Mouse (Mus musculus): ENCODE measurements around the gene Hnrnpa2b1. TPM values are rescaled to one million over a fixed set of nuclear protein-coding genes. Genes with fewer than 3 reads are reported as not detected.

Gene Hnrnpa2b1
- polyA plus RNA-seq, 1 experiment from 2014 or later: 2,378 TPM

GRCm38 (mm10) chr6:51437665-51438064 lies 32.0 kb downstream of the Hnrnpa2b1 start:
- ATAC-seq: no peak
- Histone ChIP-seq H3K9me3 (replicated peaks) (no peaks in the 10 kb centered on the region), H3K27ac (no peak overlapping the region), H3K4me1 (peaks cover 15% of the 10 kb centered on the region), H3K36me3 (ENCODE audit: poor library complexity, severe bottlenecking) (no peaks in the 10 kb centered on the region), H3K9ac (no peak overlapping the region), H3K4me2 (no peak overlapping the region), H3K4me3 (no peak overlapping the region), H3K27me3 (peaks cover 27% of the 10 kb centered on the region)
- WGBS: 85% methylated on average over 4 of the region's 4 CpGs

- H3K4me1 ChIP-seq: peaks cover 21% of the 10 kb centered on the region
- no peaks in the 10 kb centered on the region for H3K9me3 ChIP-seq (replicated peaks)
- H3K9ac ChIP-seq: no peak overlapping the region
- peaks cover 42% of the 10 kb centered on the region for H3K27me3 ChIP-seq
- no peak overlapping the region for H3K27ac ChIP-seq
- no peak overlapping the region for H3K4me3 ChIP-seq
- WGBS: 32% methylated on average over 7 of the region's 7 CpGs
- no peak for ATAC-seq
- no peaks in the 10 kb centered on the region for H3K36me3 ChIP-seq (ENCODE audit: poor library complexity, severe bottlenecking)
- H3K4me2 ChIP-seq: peak overlapping the region; percentile 89
Observed at GRCm38 (mm10) chr6:51434270-51434669, 35.4 kb downstream of the Hnrnpa2b1 start.

GRCm38 (mm10) chr6:51432535-51433397 lies 36.9 kb downstream of the Hnrnpa2b1 start, which contains the start of gene Nfe2l3:
Gene Nfe2l3 (plus strand): TSS chr6:51432670.
- no peak within 1 kb of the TSS for H3K27ac ChIP-seq
- H3K9me3 ChIP-seq (replicated peaks): no peaks in the 10 kb centered on the region
- peak; percentile 84 for ATAC-seq
- no peaks in the 10 kb centered on the region for H3K36me3 ChIP-seq (ENCODE audit: poor library complexity, severe bottlenecking)
- peaks cover 42% of the 10 kb centered on the region for H3K27me3 ChIP-seq
- H3K4me3 ChIP-seq: peak within 1 kb of the TSS; percentile 63
- H3K9ac ChIP-seq: peak within 1 kb of the TSS; percentile 75
- peak within 1 kb of the TSS; percentile 89 for H3K4me2 ChIP-seq
- under 1% methylated on average over 73 of the region's 74 CpGs for WGBS
- peaks cover 21% of the 10 kb centered on the region for H3K4me1 ChIP-seq

- ATAC-seq: no peak
- Histone ChIP-seq H3K36me3 (ENCODE audit: poor library complexity, severe bottlenecking) (no peaks in the 10 kb centered on the region), H3K4me2 (no peak overlapping the region), H3K4me3 (no peak overlapping the region), H3K27me3 (no peaks in the 10 kb centered on the region), H3K9ac (no peak overlapping the region), H3K27ac (no peak overlapping the region), H3K9me3 (replicated peaks) (peaks cover 4% of the 10 kb centered on the region; the same call in 1 of the 2 replicates), H3K4me1 (no peaks in the 10 kb centered on the region)
- WGBS: 95% methylated on average over 2 of the region's 2 CpGs
Observed at GRCm38 (mm10) chr6:51424537-51424936, 45.2 kb downstream of the Hnrnpa2b1 start.

- Histone ChIP-seq H3K4me1 (no peaks in the 10 kb centered on the region), H3K27me3 (no peaks in the 10 kb centered on the region), H3K27ac (no peak overlapping the region), H3K9me3 (replicated peaks) (peaks cover 4% of the 10 kb centered on the region; the same call in 1 of the 2 replicates), H3K36me3 (ENCODE audit: poor library complexity, severe bottlenecking) (no peaks in the 10 kb centered on the region), H3K9ac (no peak overlapping the region), H3K4me2 (no peak overlapping the region), H3K4me3 (no peak overlapping the region)
- no peak for ATAC-seq
- 56% methylated on average over 11 of the region's 11 CpGs for WGBS
Observed at GRCm38 (mm10) chr6:51423466-51424122, 46.1 kb downstream of the Hnrnpa2b1 start.

GRCm38 (mm10) chr6:51417306-51417936 lies 52.3 kb downstream of the Hnrnpa2b1 start:
- Histone ChIP-seq H3K36me3 (ENCODE audit: poor library complexity, severe bottlenecking) (no peaks in the 10 kb centered on the region), H3K9me3 (replicated peaks) (peaks cover 3% of the 10 kb centered on the region), H3K27ac (no peak overlapping the region), H3K4me3 (no peak overlapping the region), H3K9ac (no peak overlapping the region), H3K4me2 (no peak overlapping the region), H3K4me1 (no peaks in the 10 kb centered on the region), H3K27me3 (no peaks in the 10 kb centered on the region)
- ATAC-seq: no peak
- 87% methylated on average over 4 of the region's 4 CpGs for WGBS

- WGBS: 64% methylated on average over 1 of the region's 1 CpGs
- H3K36me3 ChIP-seq (ENCODE audit: poor library complexity, severe bottlenecking): no peaks in the 10 kb centered on the region
- no peak for ATAC-seq
- no peak overlapping the region for H3K9ac ChIP-seq
- H3K9me3 ChIP-seq (replicated peaks): peaks cover 3% of the 10 kb centered on the region
- no peaks in the 10 kb centered on the region for H3K27me3 ChIP-seq
- H3K4me1 ChIP-seq: no peaks in the 10 kb centered on the region
- no peak overlapping the region for H3K27ac ChIP-seq
- no peak overlapping the region for H3K4me3 ChIP-seq
- no peak overlapping the region for H3K4me2 ChIP-seq
Observed at GRCm38 (mm10) chr6:51416433-51416832, 53.3 kb downstream of the Hnrnpa2b1 start.

Other genes with a start within 250 kb of the Hnrnpa2b1 start
- 3.7 and 3.8 TPM in 2 replicates for gene Nfe2l3, start 37.2 kb downstream of the Hnrnpa2b1 start, polyA plus RNA-seq (2015; fragmentation: Nextera tagmentation; extraction: Ambion mirVana)
- 732 and 791 TPM in 2 replicates for gene Cbx3, start 466 bp upstream of the Hnrnpa2b1 start, polyA plus RNA-seq (2015; fragmentation: Nextera tagmentation; extraction: Ambion mirVana)
- 41.2 and 43.8 TPM in 2 replicates for gene Snx10, start 54.0 kb upstream of the Hnrnpa2b1 start, polyA plus RNA-seq (2015; fragmentation: Nextera tagmentation; extraction: Ambion mirVana)